Comparison of ENCODE assay signal across 9 mouse cellular contexts in the genomic region with DNA sequence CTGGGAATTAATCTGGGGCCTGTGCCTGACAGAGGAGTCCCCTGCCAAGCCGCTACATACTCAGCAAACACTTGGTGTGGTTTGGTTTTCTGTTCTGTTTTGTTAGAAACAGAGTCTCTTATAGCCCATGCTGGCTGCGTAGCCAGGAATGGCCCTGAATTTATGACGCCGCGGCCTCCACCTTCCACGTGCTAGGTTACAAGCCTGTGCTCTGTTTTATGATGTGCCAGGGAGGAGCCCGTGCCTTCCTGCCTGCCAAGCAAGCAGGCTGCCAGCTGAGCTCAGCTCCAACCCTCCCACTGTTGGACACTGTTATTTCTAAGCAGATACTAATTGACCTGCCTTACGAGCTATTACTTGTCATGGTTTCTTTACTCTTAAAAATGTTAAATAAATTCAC.
DNase-seq lines count a peak whose midpoint lies in the region; ATAC-seq and TF ChIP-seq lines count a peak whose summit lies in the region.
"Had no signal": no experiment of that assay in that cellular context is flagged by ENCODE, and none has a peak within 500 bp of the region (broad histone marks: within the 10 kb centered on the region; RNA-seq: fewer than 3 reads in every experiment).

No protein-coding gene starts in this region.

- no peak overlapping the region for H3K9ac ChIP-seq in hindbrain, postnatal 0 days (replicated peaks; ENCODE audit: low read length)
- H3K9ac ChIP-seq in hindbrain, embryonic 12.5 days: no peak overlapping the region
- no peak overlapping the region for H3K9ac ChIP-seq in kidney, embryonic 14.5 days (ENCODE audit: low read depth, low read length)
- H3K9ac ChIP-seq: lung, embryonic 15.5 days had no signal

- WGBS in hindbrain, postnatal 0 days: 43% methylated on average over 8 of the region's 8 CpGs
- WGBS in hindbrain, embryonic 12.5 days: 98% methylated on average over 8 of the region's 8 CpGs
- 34% methylated on average over 8 of the region's 8 CpGs for WGBS in kidney, embryonic 14.5 days
- WGBS in embryonic facial prominence, embryonic 10.5 days: 95% methylated on average over 8 of the region's 8 CpGs
- WGBS in thymus, adult 2 months: 95% methylated on average over 8 of the region's 8 CpGs

- H3K27ac ChIP-seq in hindbrain, postnatal 0 days: no peak overlapping the region
- H3K27ac ChIP-seq in hindbrain, embryonic 12.5 days: no peak overlapping the region
- no peak overlapping the region for H3K27ac ChIP-seq in kidney, embryonic 14.5 days (ENCODE audit: low read depth, low read length)
- no peak overlapping the region for H3K27ac ChIP-seq in embryonic facial prominence, embryonic 10.5 days (replicated peaks)
- H3K27ac ChIP-seq in thymus, adult 2 months (ENCODE audit: control insufficient read depth, insufficient read depth, low read length): no peak overlapping the region
- H3K27ac ChIP-seq: lung, embryonic 15.5 days had no signal

- no peaks in the 10 kb centered on the region for H3K36me3 ChIP-seq in hindbrain, postnatal 0 days (ENCODE audit: insufficient read depth, low read length)
- peaks cover 3% of the 10 kb centered on the region; the same call in 1 of the 2 replicates for H3K36me3 ChIP-seq in hindbrain, embryonic 12.5 days
- H3K36me3 ChIP-seq in kidney, embryonic 14.5 days (ENCODE audit: control insufficient read depth, insufficient read depth, low read length): no peaks in the 10 kb centered on the region
- H3K36me3 ChIP-seq in embryonic facial prominence, embryonic 10.5 days (replicated peaks): peaks cover 20% of the 10 kb centered on the region
- H3K36me3 ChIP-seq in thymus, adult 2 months (ENCODE audit: control insufficient read depth, insufficient read depth, low read length): peaks cover 4% of the 10 kb centered on the region; the same call in 1 of the 2 replicates
- H3K36me3 ChIP-seq: lung, embryonic 15.5 days had no signal

- H3K4me2 ChIP-seq in hindbrain, postnatal 0 days (ENCODE audit: low read depth, low read length): no peak overlapping the region
- H3K4me2 ChIP-seq in hindbrain, embryonic 12.5 days (replicated peaks): no peak overlapping the region
- H3K4me2 ChIP-seq in kidney, embryonic 14.5 days (replicated peaks; ENCODE audit: low read depth, low read length): no peak overlapping the region
- H3K4me2 ChIP-seq: lung, embryonic 15.5 days had no signal

- DNase-seq in hindbrain, postnatal 0 days (ENCODE audit: low spot score): peak; percentile 67
- DNase-seq in adipocyte (ENCODE audit: low spot score): peak; percentile 29
- DNase-seq in adrenal gland, postnatal 36 days: peak; percentile 71 to 79
- DNase-seq in embryonic facial prominence, embryonic 10.5 days (ENCODE audit: low spot score): no peak
- no peak for DNase-seq in left cerebral cortex, adult 8-10 months (ENCODE audit: low spot score in 2 of 2)
- no peak for DNase-seq in thymus, adult 2 months

- peak; percentile 70 for ATAC-seq in hindbrain, postnatal 0 days
- ATAC-seq in hindbrain, embryonic 12.5 days (ENCODE audit: low FRiP score): no peak
- peak; percentile 80 for ATAC-seq in kidney, embryonic 14.5 days (ENCODE audit: low FRiP score, low TSS enrichment)

- H3K4me3 ChIP-seq in hindbrain, postnatal 0 days (ENCODE audit: low read length): no peak overlapping the region
- H3K4me3 ChIP-seq in hindbrain, embryonic 12.5 days: no peak overlapping the region
- H3K4me3 ChIP-seq in kidney, embryonic 14.5 days (ENCODE audit: low read length): no peak overlapping the region
- no peak overlapping the region for H3K4me3 ChIP-seq in embryonic facial prominence, embryonic 10.5 days
- no peak overlapping the region for H3K4me3 ChIP-seq in thymus, adult 2 months (ENCODE audit: control insufficient read depth, insufficient read depth, low read length)
- H3K4me3 ChIP-seq: lung, embryonic 15.5 days had no signal

- no peaks in the 10 kb centered on the region for H3K4me1 ChIP-seq in hindbrain, postnatal 0 days (ENCODE audit: insufficient read depth, low read length)
- peaks cover 8% of the 10 kb centered on the region; the same call in 1 of the 2 replicates for H3K4me1 ChIP-seq in hindbrain, embryonic 12.5 days
- peaks cover 13% of the 10 kb centered on the region for H3K4me1 ChIP-seq in kidney, embryonic 14.5 days (ENCODE audit: control insufficient read depth, insufficient read depth, low read length)
- peaks cover 6% of the 10 kb centered on the region; the same call in 1 of the 2 replicates for H3K4me1 ChIP-seq in embryonic facial prominence, embryonic 10.5 days
- no peaks in the 10 kb centered on the region for H3K4me1 ChIP-seq in thymus, adult 2 months (replicated peaks; ENCODE audit: control insufficient read depth, insufficient read depth, low read length)
- H3K4me1 ChIP-seq: lung, embryonic 15.5 days had no signal

- no peak for TF ChIP-seq CTCF in hindbrain, postnatal 0 days (IDR thresholded peaks at IDR 0.05; ENCODE audit: low read depth)
- no peak for TF ChIP-seq CTCF in thymus, adult 2 months (IDR thresholded peaks at IDR 0.05; ENCODE audit: borderline replicate concordance, control insufficient read depth, extremely low read depth, insufficient read depth, low read length, poor library complexity)

- H3K9me3 ChIP-seq in hindbrain, postnatal 0 days (ENCODE audit: low read length): no peaks in the 10 kb centered on the region
- no peaks in the 10 kb centered on the region for H3K9me3 ChIP-seq in hindbrain, embryonic 12.5 days (replicated peaks)
- no peaks in the 10 kb centered on the region for H3K9me3 ChIP-seq in kidney, embryonic 14.5 days (ENCODE audit: control insufficient read depth, low read length)
- no peaks in the 10 kb centered on the region for H3K9me3 ChIP-seq in embryonic facial prominence, embryonic 10.5 days
- H3K9me3 ChIP-seq: lung, embryonic 15.5 days had no signal

- no peaks in the 10 kb centered on the region for H3K27me3 ChIP-seq in hindbrain, postnatal 0 days (ENCODE audit: insufficient read depth, low read length)
- H3K27me3 ChIP-seq in hindbrain, embryonic 12.5 days: no peaks in the 10 kb centered on the region
- no peaks in the 10 kb centered on the region for H3K27me3 ChIP-seq in kidney, embryonic 14.5 days (ENCODE audit: control insufficient read depth, insufficient read depth, low read length)
- H3K27me3 ChIP-seq in embryonic facial prominence, embryonic 10.5 days (replicated peaks; ENCODE audit: low read depth, poor library complexity, severe bottlenecking): no peaks in the 10 kb centered on the region
- no peaks in the 10 kb centered on the region for H3K27me3 ChIP-seq in thymus, adult 2 months (ENCODE audit: control insufficient read depth, insufficient read depth, low read length)
- H3K27me3 ChIP-seq: lung, embryonic 15.5 days had no signal

- TF ChIP-seq POLR2A in thymus, adult 2 months (IDR thresholded peaks at IDR 0.05; ENCODE audit: control insufficient read depth, extremely low read depth, insufficient read depth, low read length, poor library complexity): no peak

Comparison
In these comparisons a context has a peak if more than half of its experiments do, and no peak if none do; other contexts are left out.
1. DNase-seq: peak in hindbrain, postnatal 0 days (single experiment), adipocyte (single experiment) and adrenal gland, postnatal 36 days (2 of 2); none in embryonic facial prominence, embryonic 10.5 days (single experiment), left cerebral cortex, adult 8-10 months (0 of 2) and thymus, adult 2 months (single experiment).